Mouse (Mus musculus): ENCODE measurements at regions not wholly inside any gene's neighbourhood (a gene's known extent, or its start where the extent isn't known, plus 50 kb on each side); places are given as distances from the start of the nearest gene placed in this dataset.

DNA sequence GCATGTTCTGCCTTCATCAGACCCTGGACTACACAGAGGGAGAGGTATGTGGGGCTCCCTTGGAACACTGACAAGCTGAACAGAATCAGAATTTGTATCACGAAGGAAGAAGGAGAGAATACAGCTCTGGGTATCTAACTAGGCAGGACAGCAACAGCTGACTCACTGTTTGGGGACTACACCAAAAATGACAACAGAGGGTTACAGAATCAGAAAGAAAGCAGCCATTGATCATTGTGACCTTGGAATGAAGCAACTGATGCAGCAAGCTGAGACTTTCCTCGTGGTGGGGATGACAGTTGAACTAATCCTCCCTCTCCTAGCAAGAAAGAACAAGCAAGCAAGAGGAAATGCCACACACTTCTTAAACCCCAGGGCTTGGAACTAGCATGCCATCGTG lies 135.0 kb upstream of the Gnao1 start:
- TF ChIP-seq POLR2A (IDR thresholded peaks at IDR 0.05; ENCODE audit: borderline replicate concordance, control insufficient read depth, low read depth, low read length) (no peak), CTCF (IDR thresholded peaks at IDR 0.05; ENCODE audit: control insufficient read depth, insufficient read depth, low read length) (no peak)
